Mouse (Mus musculus) erythroblast, embryonic 14.5 days (primary cell): ENCODE results near the gene Pdia3.

ENCODE experiments used
- GATA1 ChIP-seq: IDR thresholded peaks from 2 replicates; pipeline ENCODE4 v1.6.1; 2012; ENCODE audit warnings: low read length, inconsistent platforms, mixed read lengths
- TAL1 ChIP-seq: IDR thresholded peaks from 3 replicates; pipeline ENCODE4 v1.6.1; 2012; ENCODE audit warnings: low read length, inconsistent platforms, mixed read lengths

- no peak for TF ChIP-seq GATA1
- TF ChIP-seq TAL1: no peak
These were observed 26.2 kb downstream of the Pdia3 start for GRCm38 (mm10) chr2:121439746-121440145.
